Mouse (Mus musculus) myocyte (in vitro differentiated cells): ENCODE data around the gene Szrd1. TPM values are rescaled to one million over a fixed set of nuclear protein-coding genes. Genes with fewer than 3 reads are reported as not detected.

Experiments used
- H3K27me3 ChIP-seq: one replicate; pipeline ENCODE4 v1.6.1; 2011; ENCODE audit not compliant: control insufficient read depth, insufficient read depth, insufficient read length
- H3K36me3 ChIP-seq: one replicate; pipeline ENCODE4 v1.6.1; 2011; ENCODE audit not compliant: control insufficient read depth, insufficient read depth
- H3K4me2 ChIP-seq: one replicate; pipeline ENCODE4 v1.6.1; 2011; ENCODE audit warnings: low read depth, control low read depth
- H3K4me3 ChIP-seq: one replicate; pipeline ENCODE4 v1.5.1; 2011; ENCODE audit warnings: mild to moderate bottlenecking, control low read depth, moderate library complexity
- H3K79me2 ChIP-seq: one replicate; pipeline ENCODE4 v1.6.1; 2011; ENCODE audit not compliant: control insufficient read depth, insufficient read depth
- H3ac ChIP-seq: one replicate; pipeline ENCODE4 v1.6.1; 2011; ENCODE audit not compliant: control insufficient read depth, insufficient read length
- CEBPB ChIP-seq: IDR thresholded peaks from 2 replicates; pipeline ENCODE4 v1.6.1; 2011; ENCODE audit warnings: mild to moderate bottlenecking, moderate library complexity; ENCODE audit not compliant: poor library complexity, insufficient read depth, severe bottlenecking
- E2F4 ChIP-seq: IDR thresholded peaks from one replicate; pipeline ENCODE4 v1.6.1; 2011; ENCODE audit warnings: mild to moderate bottlenecking, control low read depth, moderate library complexity; ENCODE audit not compliant: insufficient read depth
- MAX ChIP-seq: IDR thresholded peaks from one replicate; pipeline ENCODE4 v1.6.1; 2011; ENCODE audit warnings: low read depth, mild to moderate bottlenecking, control low read depth
- MYOD1 ChIP-seq, 3 experiments: IDR thresholded peaks; one replicate each; pipeline ENCODE4 v1.6.1; 2011; ENCODE audit warnings: control low read depth in 2 of 3, low read depth in 2 of 3, mild to moderate bottlenecking in 2 of 3, moderate library complexity in 1 of 3; ENCODE audit not compliant: insufficient read length in 2 of 3, control insufficient read depth in 1 of 3
- MYOG ChIP-seq, 3 experiments: IDR thresholded peaks; one replicate each; pipeline ENCODE4 v1.6.1; 2011; ENCODE audit warnings: control low read depth in 2 of 3, low read depth in 2 of 3, mild to moderate bottlenecking in 2 of 3; ENCODE audit not compliant: insufficient read length in 2 of 3, control insufficient read depth in 1 of 3, insufficient read depth in 1 of 3
- POLR2A ChIP-seq: IDR thresholded peaks from one replicate; pipeline ENCODE4 v1.6.1; 2011; ENCODE audit warnings: low read depth, mild to moderate bottlenecking, control low read depth, moderate library complexity; ENCODE audit not compliant: insufficient read length
- POLR2AphosphoS2 ChIP-seq: IDR thresholded peaks from one replicate; pipeline ENCODE4 v1.6.1; 2011; ENCODE audit warnings: low read depth, control low read depth; ENCODE audit not compliant: insufficient read length
- REST ChIP-seq: IDR thresholded peaks from one replicate; pipeline ENCODE4 v1.6.1; 2011; ENCODE audit warnings: mild to moderate bottlenecking, control low read depth, moderate library complexity; ENCODE audit not compliant: insufficient read depth, insufficient read length
- SRF ChIP-seq: IDR thresholded peaks from one replicate; pipeline ENCODE4 v1.6.1; 2011; ENCODE audit warnings: low read depth; ENCODE audit not compliant: control insufficient read depth, insufficient read length
- TCF12 ChIP-seq: IDR thresholded peaks from one replicate; pipeline ENCODE4 v1.6.1; 2011; ENCODE audit warnings: mild to moderate bottlenecking, control low read depth; ENCODE audit not compliant: poor library complexity, insufficient read depth, severe bottlenecking
- TCF3 ChIP-seq: IDR thresholded peaks from one replicate; pipeline ENCODE4 v1.6.1; 2011; ENCODE audit warnings: low read depth, control low read depth; ENCODE audit not compliant: insufficient read length
- USF1 ChIP-seq: IDR thresholded peaks from one replicate; pipeline ENCODE4 v1.6.1; 2011; ENCODE audit warnings: low read depth, mild to moderate bottlenecking, control low read depth, moderate library complexity
- polyA plus RNA-seq: library from polyadenylated mRNA; unstranded; fragments of >200 nt; fragmentation: generic; extraction: Trizol; gene quantifications from one replicate; pipeline ENCODE4 v1.2.1, GENCODE M21; 2012; ENCODE audit warnings: missing spikeins

Gene Szrd1
- polyA plus RNA-seq, 1 experiment: 107 TPM

- Histone ChIP-seq H3K36me3 (peaks cover 23% of the 10 kb centered on the region), H3K4me3 (no peak overlapping the region), H3K4me2 (peak overlapping the region; percentile 31), H3K27me3 (no peaks in the 10 kb centered on the region), H3K79me2 (peaks cover 57% of the 10 kb centered on the region), H3ac (no peak overlapping the region)
- TF ChIP-seq REST (no peak), MAX (no peak), POLR2A (peak; percentile 42), TCF3 (no peak), CEBPB (peak; percentile 89), MYOD1 (IDR thresholded peaks at IDR 0.05; ENCODE audit: control insufficient read depth in 1 of 3, insufficient read length in 2 of 3, low read depth in 2 of 3) (peak in 1 of 3 experiments; percentile 19), SRF (peak; percentile 45)
These were observed 65.9 kb downstream of the Szrd1 start for GRCm38 (mm10) chr4:141073661-141074060.

GRCm38 (mm10) chr4:141072502-141072901, 67.1 kb downstream of the Szrd1 start:
- TF ChIP-seq POLR2AphosphoS2 (no peak), MYOD1 (IDR thresholded peaks at IDR 0.05; ENCODE audit: control insufficient read depth in 1 of 3, insufficient read length in 2 of 3, low read depth in 2 of 3) (peak in 2 of 3 experiments; percentile 24 to 48), MYOG (IDR thresholded peaks at IDR 0.05; ENCODE audit: control insufficient read depth in 1 of 3, insufficient read depth in 1 of 3, insufficient read length in 2 of 3, low read depth in 2 of 3) (no peak)
- H3K79me2 ChIP-seq: peaks cover 51% of the 10 kb centered on the region
- no peak overlapping the region for H3K4me3 ChIP-seq
- peaks cover 25% of the 10 kb centered on the region for H3K36me3 ChIP-seq
- H3ac ChIP-seq: no peak overlapping the region
- H3K4me2 ChIP-seq: no peak overlapping the region
- H3K27me3 ChIP-seq: no peaks in the 10 kb centered on the region

GRCm38 (mm10) chr4:141069731-141070130, 69.8 kb downstream of the Szrd1 start:
- Histone ChIP-seq H3K36me3 (peaks cover 32% of the 10 kb centered on the region), H3K27me3 (no peaks in the 10 kb centered on the region), H3K4me2 (no peak overlapping the region), H3K79me2 (peaks cover 23% of the 10 kb centered on the region), H3ac (no peak overlapping the region), H3K4me3 (no peak overlapping the region)
- no peak for TF ChIP-seq POLR2AphosphoS2
- no peak for TF ChIP-seq CEBPB
- TF ChIP-seq MYOD1 (IDR thresholded peaks at IDR 0.05; ENCODE audit: control insufficient read depth in 1 of 3, insufficient read length in 2 of 3, low read depth in 2 of 3): no peak

- H3K4me2 ChIP-seq: no peak overlapping the region
- peaks cover 32% of the 10 kb centered on the region for H3K36me3 ChIP-seq
- H3ac ChIP-seq: no peak overlapping the region
- H3K27me3 ChIP-seq: no peaks in the 10 kb centered on the region
- TF ChIP-seq TCF12 (no peak), USF1 (no peak), MYOG (IDR thresholded peaks at IDR 0.05; ENCODE audit: control insufficient read depth in 1 of 3, insufficient read depth in 1 of 3, insufficient read length in 2 of 3, low read depth in 2 of 3) (no peak)
- H3K4me3 ChIP-seq: no peak overlapping the region
- peaks cover 15% of the 10 kb centered on the region for H3K79me2 ChIP-seq
These were observed 70.9 kb downstream of the Szrd1 start for GRCm38 (mm10) chr4:141068655-141069054.

GRCm38 (mm10) chr4:141067516-141068046, 72.0 kb downstream of the Szrd1 start:
- Histone ChIP-seq H3ac (no peak overlapping the region), H3K36me3 (peaks cover 32% of the 10 kb centered on the region), H3K27me3 (no peaks in the 10 kb centered on the region), H3K79me2 (peaks cover 10% of the 10 kb centered on the region), H3K4me2 (no peak overlapping the region), H3K4me3 (no peak overlapping the region)
- TF ChIP-seq USF1 (no peak), TCF12 (no peak), SRF (no peak), POLR2AphosphoS2 (no peak), MYOD1 (IDR thresholded peaks at IDR 0.05; ENCODE audit: control insufficient read depth in 1 of 3, insufficient read length in 2 of 3, low read depth in 2 of 3) (no peak), REST (no peak), MYOG (IDR thresholded peaks at IDR 0.05; ENCODE audit: control insufficient read depth in 1 of 3, insufficient read depth in 1 of 3, insufficient read length in 2 of 3, low read depth in 2 of 3) (no peak)

- Histone ChIP-seq H3ac (no peak overlapping the region), H3K36me3 (peaks cover 32% of the 10 kb centered on the region), H3K27me3 (no peaks in the 10 kb centered on the region), H3K4me3 (no peak overlapping the region), H3K79me2 (peaks cover 5% of the 10 kb centered on the region), H3K4me2 (no peak overlapping the region)
- no peak for TF ChIP-seq POLR2A
- no peak for TF ChIP-seq TCF3
- no peak for TF ChIP-seq SRF
- no peak for TF ChIP-seq POLR2AphosphoS2
- TF ChIP-seq E2F4: no peak
These were observed 72.7 kb downstream of the Szrd1 start for GRCm38 (mm10) chr4:141066709-141067515.
